Mouse (Mus musculus) cerebellum, adult 2 months (tissue): ENCODE measurements around the gene Acss1. TPM values are rescaled to one million over a fixed set of nuclear protein-coding genes. Genes with fewer than 3 reads are reported as not detected.

Experiments
- DNase-seq, 2 experiments: peaks; one replicate each; pipeline ENCODE4 v3.0.0; 2021
- H3K27ac ChIP-seq: fragments of 200-500 bp; 2 replicates; pipeline ENCODE4 v1.5.1; 2012; ENCODE audit warnings: low read length, control low read depth, inconsistent platforms; ENCODE audit not compliant: insufficient read depth
- H3K27me3 ChIP-seq: fragments of 200-500 bp; 2 replicates; pipeline ENCODE4 v1.6.1; 2012; ENCODE audit warnings: inconsistent platforms, mild to moderate bottlenecking, low read length, moderate library complexity; ENCODE audit not compliant: control insufficient read depth, insufficient read depth
- H3K4me1 ChIP-seq: fragments of 200-500 bp; 2 replicates; pipeline ENCODE4 v1.6.1; 2011; ENCODE audit warnings: low read length; ENCODE audit not compliant: control insufficient read depth, insufficient read depth
- H3K4me3 ChIP-seq: fragments of 200-500 bp; replicated peaks from 2 replicates; pipeline ENCODE3; 2011; ENCODE audit warnings: mild to moderate bottlenecking, low read depth, low read length, control low read depth; ENCODE audit not compliant: insufficient read depth
- CTCF ChIP-seq: fragments of 200-500 bp; IDR thresholded peaks from 2 replicates; pipeline ENCODE4 v1.5.1; 2011; ENCODE audit warnings: low read depth, mild to moderate bottlenecking, control low read depth, low read length, moderate library complexity, borderline replicate concordance; ENCODE audit not compliant: insufficient read depth
- POLR2A ChIP-seq: fragments of 200-500 bp; IDR thresholded peaks from 2 replicates; pipeline ENCODE4 v1.6.1; 2011; ENCODE audit warnings: low read length, control low read depth, borderline replicate concordance; ENCODE audit not compliant: insufficient read depth
- WGBS: fragments of 180-500 bp; shearing (Covaris S2); methylation state at CpG from one replicate; pipeline ENCODE4 v1.1.7; 2018; 5-methylcytosine and 5-hydroxymethylcytosine counted together
- polyA plus RNA-seq: library from polyadenylated mRNA; depleted of rRNA; stranded (reverse); fragments of >200 nt; gene quantifications from 2 replicates; pipeline ENCODE4 v1.2.3, GENCODE M21; 2012

The Acss1 gene
- polyA plus RNA-seq, 1 experiment: 15.7 TPM

GRCm38 (mm10) chr2:150665006-150665405 is 3.3 kb downstream of the Acss1 start:
- Histone ChIP-seq H3K27ac (no peak overlapping the region), H3K27me3 (no peaks in the 10 kb centered on the region; the same call in 1 of the 2 replicates), H3K4me1 (no peaks in the 10 kb centered on the region), H3K4me3 (no peak overlapping the region)
- no peak for DNase-seq
- WGBS: 79% methylated on average over 2 of the region's 2 CpGs
- TF ChIP-seq POLR2A (no peak), CTCF (no peak)

DNA sequence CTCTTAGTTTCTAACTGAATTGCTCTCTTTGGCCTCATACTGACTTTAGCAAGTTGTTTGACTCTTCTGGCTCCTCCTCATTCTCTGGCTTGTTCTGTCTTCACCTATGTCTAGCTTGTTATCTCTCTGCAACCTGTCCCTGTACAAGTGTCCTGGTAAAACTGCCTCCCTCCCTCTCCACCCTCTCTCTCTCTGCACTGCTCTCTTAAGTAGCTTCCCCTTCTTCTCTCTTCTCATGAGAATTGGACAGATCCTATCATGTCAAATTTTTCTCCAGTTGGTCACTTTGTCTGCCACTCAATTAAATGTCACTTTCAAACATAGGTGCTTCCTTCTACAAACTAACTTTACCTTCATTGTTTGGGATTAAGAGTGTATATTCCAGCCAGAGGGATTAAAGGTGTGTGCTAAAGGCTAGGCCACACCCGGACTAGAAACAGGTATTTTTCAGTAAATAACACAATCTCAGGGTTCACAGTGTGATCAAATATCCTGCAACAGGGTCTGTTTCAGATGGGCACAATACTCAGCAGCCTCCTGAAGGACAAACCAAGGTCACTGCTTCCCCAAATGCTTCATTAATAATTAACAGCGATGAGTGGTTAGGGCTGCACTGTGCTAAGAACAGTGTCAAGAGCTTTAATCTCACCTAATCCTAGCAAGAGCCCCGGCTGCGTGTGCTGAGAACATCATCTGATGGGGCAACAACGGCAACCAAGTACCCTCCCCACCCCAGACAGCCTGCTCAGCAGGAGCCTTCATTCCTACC is 4.0 kb downstream of the Acss1 start:
- Histone ChIP-seq H3K4me3 (no peak overlapping the region), H3K27me3 (no peaks in the 10 kb centered on the region; the same call in 1 of the 2 replicates), H3K4me1 (no peaks in the 10 kb centered on the region), H3K27ac (no peak overlapping the region)
- TF ChIP-seq POLR2A (no peak), CTCF (no peak)
- DNase-seq: no peak
- 93% methylated on average over 5 of the region's 5 CpGs for WGBS

GRCm38 (mm10) chr2:150663255-150663654 is 5.0 kb downstream of the Acss1 start:
- WGBS: 21% methylated on average over 9 of the region's 9 CpGs
- Histone ChIP-seq H3K27me3 (no peaks in the 10 kb centered on the region; the same call in 1 of the 2 replicates), H3K4me3 (no peak overlapping the region), H3K4me1 (no peaks in the 10 kb centered on the region), H3K27ac (no peak overlapping the region)
- peak in 1 of 2 experiments; percentile 14 for DNase-seq
- TF ChIP-seq POLR2A: no peak
- no peak for TF ChIP-seq CTCF

- no peak for DNase-seq
- Histone ChIP-seq H3K27ac (no peak overlapping the region), H3K4me3 (no peak overlapping the region), H3K4me1 (no peaks in the 10 kb centered on the region), H3K27me3 (no peaks in the 10 kb centered on the region)
- WGBS: 65% methylated on average over 2 of the region's 2 CpGs
- TF ChIP-seq POLR2A (no peak), CTCF (no peak)
Observed at GRCm38 (mm10) chr2:150662007-150662406, 6.3 kb downstream of the Acss1 start.

DNA sequence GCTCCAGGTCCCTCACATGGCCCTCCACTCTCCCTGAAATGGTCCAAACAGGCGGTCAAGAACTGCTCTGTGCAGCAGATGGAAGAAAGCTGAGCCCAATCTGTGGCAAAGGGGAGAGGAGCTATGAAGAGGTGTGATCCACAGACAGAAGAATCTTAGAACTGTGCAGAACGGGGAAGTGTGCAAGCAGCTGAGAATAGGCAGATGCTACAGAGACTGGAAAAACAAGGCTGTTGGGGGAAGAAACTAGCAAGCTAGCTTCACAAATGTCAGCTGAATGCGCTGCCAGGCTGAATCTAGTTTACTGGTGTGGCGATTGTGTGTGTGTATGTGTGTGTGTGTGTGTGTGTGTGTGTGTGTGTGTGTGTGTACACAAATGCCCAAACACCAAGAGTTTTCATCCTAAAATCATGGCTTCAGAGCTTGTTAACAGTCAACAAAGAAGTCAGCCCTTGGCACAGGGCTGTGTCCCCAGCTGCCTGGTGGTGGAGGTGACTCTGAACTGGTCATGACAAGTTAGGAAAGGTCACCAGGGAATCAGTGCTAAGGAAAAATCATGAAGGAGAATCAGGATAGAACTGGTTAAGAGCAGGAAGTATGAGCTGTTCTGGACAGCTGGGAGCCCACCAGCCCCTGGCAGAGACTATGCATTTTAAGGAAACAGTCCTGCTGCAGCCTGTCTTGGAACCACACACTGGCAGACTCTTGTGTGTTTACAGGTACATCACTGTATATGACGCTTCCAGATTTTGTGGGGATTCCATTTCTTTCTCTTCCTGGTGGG is 7.4 kb downstream of the Acss1 start:
- H3K4me3 ChIP-seq: no peak overlapping the region
- no peak overlapping the region for H3K27ac ChIP-seq
- DNase-seq: no peak
- H3K27me3 ChIP-seq: no peaks in the 10 kb centered on the region
- WGBS: 62% methylated on average over 5 of the region's 5 CpGs
- TF ChIP-seq CTCF: no peak
- no peak for TF ChIP-seq POLR2A
- no peaks in the 10 kb centered on the region for H3K4me1 ChIP-seq

- TF ChIP-seq POLR2A (no peak), CTCF (no peak)
Observed at GRCm38 (mm10) chr2:150660049-150660448, 8.3 kb downstream of the Acss1 start.

GRCm38 (mm10) chr2:150656975-150657768 is 11.1 kb downstream of the Acss1 start:
- 36% methylated on average over 8 of the region's 8 CpGs for WGBS
- Histone ChIP-seq H3K27ac (no peak overlapping the region), H3K4me1 (no peaks in the 10 kb centered on the region), H3K4me3 (no peak overlapping the region), H3K27me3 (no peaks in the 10 kb centered on the region)
- TF ChIP-seq POLR2A (no peak), CTCF (no peak)
- DNase-seq: no peak

More at GRCm38 (mm10) chr2:150660049-150660448, 8.3 kb downstream of the Acss1 start:
- H3K27ac ChIP-seq: no peak overlapping the region
- no peaks in the 10 kb centered on the region for H3K4me1 ChIP-seq
- no peak for DNase-seq
- no peak overlapping the region for H3K4me3 ChIP-seq
- no peaks in the 10 kb centered on the region for H3K27me3 ChIP-seq
- 78% methylated on average over 4 of the region's 4 CpGs for WGBS
